Mouse (Mus musculus) intestine, embryonic 16.5 days (tissue): ENCODE measurements at regions not wholly inside any gene's neighbourhood (a gene's known extent, or its start where the extent isn't known, plus 50 kb on each side); places are given as distances from the start of the nearest gene placed in this dataset.
"Not testable (repeated sequence)": the region's sequence is repeated elsewhere in the genome, so short reads cannot be mapped to it uniquely, and the experiment has no call there.

Source experiments
- ATAC-seq: fragments of 200-750 bp; cut with Nextera tagmentation; 2 replicates; pipeline ENCODE4 v1.8.0; 2017; ENCODE audit warnings: moderate TSS enrichment, moderate library complexity
- H3K27ac ChIP-seq: fragments of 300-500 bp; sonication (generic); 2 replicates; pipeline ENCODE4 v1.5.1; 2014; ENCODE audit warnings: mild to moderate bottlenecking, low read length
- H3K27me3 ChIP-seq: fragments of 300-500 bp; sonication (generic); replicated peaks from 2 replicates; pipeline ENCODE4 v1.6.1; 2014; ENCODE audit warnings: low read length, control low read depth, mixed read lengths; ENCODE audit not compliant: control insufficient read depth, insufficient read depth
- H3K36me3 ChIP-seq: fragments of 300-500 bp; sonication (generic); 2 replicates; pipeline ENCODE4 v1.6.1; 2014; ENCODE audit warnings: low read length, control low read depth; ENCODE audit not compliant: control insufficient read depth, insufficient read depth
- H3K4me1 ChIP-seq: fragments of 300-500 bp; sonication (generic); 2 replicates; pipeline ENCODE4 v1.6.1; 2014; ENCODE audit warnings: low read length, control low read depth, mixed read lengths; ENCODE audit not compliant: control insufficient read depth, insufficient read depth
- H3K4me2 ChIP-seq: fragments of 300-500 bp; sonication (generic); 2 replicates; pipeline ENCODE4 v1.6.1; 2014; ENCODE audit warnings: low read depth, low read length, control low read depth
- H3K4me3 ChIP-seq: fragments of 300-500 bp; sonication (generic); 2 replicates; pipeline ENCODE4 v1.5.1; 2014; ENCODE audit warnings: mild to moderate bottlenecking, low read length
- H3K9ac ChIP-seq: fragments of 300-500 bp; sonication (generic); 2 replicates; pipeline ENCODE4 v1.6.1; 2014; ENCODE audit warnings: low read depth, low read length
- H3K9me3 ChIP-seq: fragments of 300-500 bp; sonication (generic); 2 replicates; pipeline ENCODE4 v1.6.1; 2016; ENCODE audit warnings: low read length, control low read depth; ENCODE audit not compliant: control insufficient read depth
- WGBS: fragments of 180-500 bp; shearing (Covaris S2); extraction: QIAGEN DNeasy Blood & Tissue Kit; methylation state at CpG from one replicate; pipeline ENCODE4 v1.1.7; 2014; 5-methylcytosine and 5-hydroxymethylcytosine counted together

DNA sequence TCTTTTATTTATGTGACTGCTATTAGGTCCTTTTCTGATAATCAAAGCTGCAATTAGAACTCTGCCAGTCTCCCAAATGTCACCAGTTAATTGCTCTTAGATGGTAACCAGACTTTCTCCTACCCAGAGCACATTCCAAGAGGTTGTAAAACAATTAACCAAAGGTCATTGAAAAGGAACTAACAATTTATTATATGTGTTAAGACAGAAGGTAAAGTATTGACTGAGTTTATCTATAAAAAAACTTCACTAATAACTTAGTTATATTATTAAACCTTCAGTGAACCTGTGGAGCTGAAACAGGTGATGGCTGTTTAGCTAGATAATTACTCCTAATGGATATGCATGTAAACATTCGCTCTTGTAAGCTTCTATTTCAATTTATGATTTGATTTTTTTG lies 1547.9 kb upstream of the Pcdh17 start:
- H3K27me3 ChIP-seq, H3K36me3 ChIP-seq, H3K4me3 ChIP-seq, H3K9ac ChIP-seq, H3K27ac ChIP-seq, H3K4me2 ChIP-seq, H3K9me3 ChIP-seq, H3K4me1 ChIP-seq: not testable (repeated sequence)
- peak; percentile 64 for ATAC-seq
- 64% methylated on average over 1 of the region's 1 CpGs for WGBS

DNA sequence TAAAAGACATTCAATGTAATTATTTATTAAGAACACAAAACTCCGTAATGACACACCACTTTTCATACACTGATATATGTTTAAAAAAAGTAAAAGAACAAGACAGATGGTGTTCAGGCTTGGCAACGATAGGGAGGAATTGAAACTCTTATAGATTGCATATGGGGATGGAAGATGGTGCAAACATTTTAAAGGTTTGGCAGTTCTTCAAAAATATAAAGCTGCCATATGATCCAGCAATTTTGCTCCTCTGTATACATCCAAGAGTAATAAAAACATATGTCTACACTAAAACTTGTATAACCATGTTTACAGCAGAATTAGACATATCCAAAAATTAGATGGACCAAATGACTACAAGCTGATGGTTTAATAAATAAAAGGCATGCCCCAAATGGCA lies 1544.5 kb upstream of the Pcdh17 start:
- WGBS: 74% methylated on average over 2 of the region's 2 CpGs
- Histone ChIP-seq H3K4me3 (no peak overlapping the region), H3K4me1 (no peaks in the 10 kb centered on the region), H3K4me2 (no peak overlapping the region), H3K9me3 (no peaks in the 10 kb centered on the region), H3K9ac (no peak overlapping the region), H3K36me3 (no peaks in the 10 kb centered on the region), H3K27ac (no peak overlapping the region), H3K27me3 (no peaks in the 10 kb centered on the region)
- ATAC-seq: no peak
